Mouse (Mus musculus) thymus, postnatal 0 days (tissue): ENCODE results near the gene Gm20388. TPM values are rescaled to one million over a fixed set of nuclear protein-coding genes. Genes with fewer than 3 reads are reported as not detected.
"Not testable (repeated sequence)": the region's sequence is repeated elsewhere in the genome, so short reads cannot be mapped to it uniquely, and the experiment has no call there.

Experiments
- DNase-seq: peaks from one replicate; pipeline ENCODE4 v3.0.0-alpha.2; 2015; ENCODE audit warnings: low spot score
- polyA plus RNA-seq: library from polyadenylated mRNA; unstranded; fragments of >200 nt; fragmentation: Nextera tagmentation; extraction: Ambion mirVana; gene quantifications from 2 replicates; pipeline ENCODE4 v1.2.1, GENCODE M21; 2015

Gene Gm20388
- polyA plus RNA-seq, 1 experiment from 2014 or later, result not detected

DNA sequence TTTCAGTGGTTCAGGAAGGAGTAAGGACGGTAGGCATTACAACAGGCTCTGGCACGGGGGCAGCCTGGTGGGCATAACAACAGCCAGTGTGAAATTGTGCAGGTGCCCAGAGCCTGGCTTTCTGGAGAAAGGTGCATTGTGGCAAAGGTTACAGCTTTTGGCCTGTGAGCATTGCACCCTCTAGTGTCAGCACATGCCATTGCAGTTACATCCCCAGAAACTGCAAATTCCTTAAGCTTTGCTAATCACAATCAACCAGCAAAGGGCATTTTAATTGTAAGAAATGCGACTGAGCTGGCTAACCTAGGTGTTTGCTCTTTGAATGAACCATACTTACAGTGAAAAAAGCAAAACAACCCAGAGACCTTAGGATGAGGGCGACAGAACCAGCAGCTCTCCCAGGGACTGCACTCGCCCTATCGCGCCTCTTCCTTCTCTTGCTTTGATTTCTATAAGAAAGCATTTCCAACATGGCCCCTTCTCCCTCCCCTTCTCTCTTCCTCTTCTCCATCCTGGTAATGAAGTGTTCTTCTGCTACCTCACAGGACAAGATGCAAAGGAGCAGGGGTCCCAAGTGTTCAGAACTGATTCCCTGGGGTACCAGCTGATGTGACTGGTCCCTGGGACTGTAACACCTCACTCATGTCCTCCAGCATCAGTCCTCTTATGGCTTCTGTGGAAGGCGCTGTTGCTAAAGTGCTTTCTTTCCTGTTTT, 3717.8 kb downstream of the Gm20388 start:
- peak; percentile 57 for DNase-seq

DNA sequence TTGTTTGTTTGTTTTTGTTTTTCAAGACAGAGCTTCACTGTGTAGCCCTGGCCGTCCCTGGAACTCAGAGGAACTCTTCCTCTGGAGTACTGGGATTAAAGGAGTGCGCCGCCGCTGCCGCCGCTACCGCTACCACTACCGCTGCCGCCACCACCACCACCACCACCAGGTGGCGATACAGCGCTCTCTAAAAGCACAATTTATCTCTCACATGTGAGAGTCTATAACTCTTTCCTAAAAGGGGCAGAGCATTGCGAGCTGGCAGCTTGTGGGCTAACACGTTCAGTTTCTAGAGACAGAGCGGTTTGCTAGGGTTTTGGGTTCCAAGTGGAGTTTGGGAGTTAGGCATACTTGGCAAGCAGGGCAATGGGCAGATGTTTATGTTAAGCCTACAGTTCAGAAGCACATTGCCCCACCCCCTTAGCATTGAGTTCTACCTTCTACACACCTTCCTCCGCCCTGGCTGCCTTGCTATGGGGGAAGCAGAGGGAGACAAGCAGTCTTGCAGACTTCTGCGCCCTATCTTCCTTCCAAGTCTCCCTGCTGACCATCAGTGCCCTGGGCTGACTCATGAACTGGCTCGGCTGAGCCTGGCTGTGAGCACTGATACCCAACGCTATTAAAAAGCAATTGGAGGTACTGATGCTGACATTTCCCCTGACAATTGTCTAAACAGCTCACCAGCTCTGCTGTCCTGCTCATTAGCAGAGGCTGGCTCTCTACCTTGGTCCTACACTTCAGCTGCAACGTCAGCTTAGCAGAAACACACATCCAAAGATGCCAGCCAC, 3718.5 kb downstream of the Gm20388 start:
- DNase-seq, result peak; percentile 59

DNA sequence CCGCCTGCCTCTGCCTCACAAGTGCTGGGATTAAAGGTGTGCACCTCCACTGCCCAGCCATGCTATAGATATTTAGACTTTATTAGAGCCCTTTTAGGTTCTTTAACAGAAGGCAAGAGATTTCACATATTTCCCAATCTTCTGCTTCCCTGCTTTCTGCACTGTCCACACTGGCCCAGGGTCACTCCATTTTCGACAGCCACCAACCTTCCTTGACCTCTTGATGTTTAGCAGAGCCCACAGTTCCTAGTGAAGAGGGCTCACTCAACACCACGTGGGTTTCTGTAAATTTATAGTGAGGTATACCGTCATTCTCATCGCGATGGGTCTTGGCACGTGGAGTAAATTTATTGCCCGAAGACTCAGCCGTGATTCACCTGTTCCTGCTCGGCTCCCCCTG, 3719.4 kb downstream of the Gm20388 start:
- DNase-seq, result no peak

DNA sequence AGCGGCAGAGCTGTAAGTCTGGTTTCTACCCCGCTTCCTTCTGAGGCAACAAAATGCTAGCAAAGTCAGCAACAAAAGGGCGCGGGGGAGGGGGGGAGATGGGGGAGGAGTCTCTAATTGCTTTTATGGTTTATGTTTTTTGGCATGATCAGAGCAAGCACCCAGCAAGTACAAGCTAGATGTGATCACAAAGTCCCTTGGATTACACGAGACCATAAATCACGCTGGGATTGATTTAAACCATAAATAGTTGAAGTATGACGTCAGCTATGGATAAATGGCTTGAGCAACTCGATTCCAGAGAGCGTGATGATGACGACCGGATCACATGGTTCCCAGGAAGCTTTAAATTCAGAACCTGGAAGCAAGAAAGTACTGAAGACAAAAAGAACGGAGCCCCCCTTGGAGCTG, 3720.2 kb downstream of the Gm20388 start:
- DNase-seq, result no peak

DNA sequence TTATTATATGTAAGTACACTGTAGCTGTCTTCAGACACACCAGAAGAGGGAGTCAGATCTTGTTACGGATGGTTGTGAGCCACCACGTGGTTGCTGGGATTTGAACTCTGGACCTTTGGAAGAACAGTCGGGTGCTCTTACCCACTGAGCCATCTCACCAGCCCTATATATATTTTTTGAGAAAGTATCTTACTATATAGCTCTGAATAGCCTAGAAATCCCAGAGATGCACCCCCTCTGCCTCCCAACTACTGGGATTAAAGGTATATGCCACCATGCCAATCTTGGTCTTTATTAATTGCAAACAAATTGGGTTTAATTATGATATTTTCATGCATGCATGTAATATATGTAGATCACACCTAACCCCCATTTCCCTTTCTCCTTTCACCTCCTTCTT, 3721.1 kb downstream of the Gm20388 start:
- not testable (repeated sequence) for DNase-seq

DNA sequence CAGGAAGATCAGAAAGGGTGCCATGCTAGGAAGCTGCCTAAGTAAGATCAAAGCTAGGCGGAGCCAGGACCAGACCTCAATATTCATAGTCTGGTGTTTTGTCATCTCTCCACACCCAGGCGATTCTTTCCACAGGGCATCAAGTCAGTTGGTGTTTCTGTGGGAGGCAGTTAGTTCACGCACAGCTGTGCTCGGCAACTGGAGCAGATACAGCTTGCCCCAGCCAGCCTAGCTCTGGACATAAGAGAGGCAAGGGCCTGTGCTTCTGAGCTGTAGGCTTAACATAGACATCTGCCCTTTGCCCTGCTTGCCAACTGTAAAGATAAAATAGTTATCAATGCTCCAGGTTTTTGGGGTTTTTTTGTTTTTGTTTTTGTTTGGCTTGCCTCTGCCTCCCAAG, 3721.6 kb downstream of the Gm20388 start:
- DNase-seq, result no peak

DNA sequence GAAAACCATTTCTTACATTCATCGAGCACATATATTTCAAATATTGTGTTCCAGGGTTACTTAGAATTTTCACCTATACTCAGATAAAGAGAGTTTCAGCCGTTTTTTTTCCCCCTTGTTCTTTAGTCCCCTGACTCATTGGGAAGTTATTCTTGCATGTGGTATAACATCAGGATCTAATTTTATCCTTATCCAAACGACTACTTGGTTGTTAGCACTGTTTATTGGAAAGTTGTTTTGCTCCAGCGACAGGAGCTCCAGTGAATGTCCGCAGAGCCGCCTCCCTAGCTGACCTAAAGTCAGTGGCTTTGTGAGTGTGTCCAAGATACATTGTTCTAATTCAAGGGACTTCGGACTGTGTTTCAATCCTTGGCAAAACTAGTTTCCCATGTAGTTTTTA, 3723.2 kb downstream of the Gm20388 start:
- no peak for DNase-seq

DNA sequence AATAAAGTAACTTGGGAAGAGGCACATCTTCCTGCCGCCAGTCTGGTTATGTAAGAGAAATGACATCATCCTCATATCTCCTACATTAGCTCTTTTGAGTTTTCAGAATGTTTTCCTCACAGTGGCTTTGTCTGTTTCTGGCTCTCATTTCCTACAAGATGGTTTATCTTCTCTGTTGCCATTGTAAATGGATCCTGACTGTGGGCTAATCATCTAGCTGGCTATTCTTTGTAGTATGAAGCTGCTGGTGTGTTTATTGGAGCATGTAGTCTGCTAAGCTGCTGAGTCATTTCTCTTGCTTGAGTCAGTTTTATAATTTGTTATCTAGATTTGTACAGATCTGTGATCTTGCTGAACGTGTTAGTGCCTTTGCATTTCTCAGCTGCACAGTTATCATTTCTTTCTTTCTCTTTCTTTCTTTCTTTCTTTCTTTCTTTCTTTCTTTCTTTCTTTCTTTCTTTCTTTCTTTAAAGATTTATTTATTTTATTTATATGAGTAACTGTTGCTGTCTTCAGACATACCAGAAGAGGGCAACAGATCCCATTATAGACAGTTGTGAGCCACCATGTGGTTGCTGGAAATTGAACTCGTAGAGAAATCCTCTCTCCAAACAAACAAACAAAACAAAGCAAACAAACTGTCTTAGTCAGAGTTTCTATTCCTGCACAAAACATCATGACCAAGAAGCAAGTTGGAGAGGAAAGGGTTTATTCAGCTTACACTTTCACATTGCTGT, 3723.9 kb downstream of the Gm20388 start:
- no peak for DNase-seq

DNA sequence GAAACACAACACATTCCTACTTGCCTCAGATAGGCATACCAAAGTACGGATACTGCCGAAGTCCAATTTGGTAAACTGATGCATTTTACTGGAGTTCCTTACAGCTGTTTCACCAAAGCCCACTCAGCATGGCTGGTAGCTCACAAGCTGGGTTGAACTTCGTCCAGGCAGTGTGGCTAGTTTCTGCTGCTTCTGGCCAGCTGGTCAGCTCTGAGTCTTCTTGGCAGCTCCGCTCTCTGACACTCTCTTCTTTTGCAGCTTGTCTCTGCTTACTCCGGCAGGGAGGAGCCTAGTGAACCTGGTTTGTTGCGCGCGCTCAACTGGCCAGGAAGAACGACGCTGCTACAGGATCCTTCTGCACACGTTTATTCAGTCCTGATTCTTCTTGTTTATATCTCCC, 3725.0 kb downstream of the Gm20388 start:
- no peak for DNase-seq

DNA sequence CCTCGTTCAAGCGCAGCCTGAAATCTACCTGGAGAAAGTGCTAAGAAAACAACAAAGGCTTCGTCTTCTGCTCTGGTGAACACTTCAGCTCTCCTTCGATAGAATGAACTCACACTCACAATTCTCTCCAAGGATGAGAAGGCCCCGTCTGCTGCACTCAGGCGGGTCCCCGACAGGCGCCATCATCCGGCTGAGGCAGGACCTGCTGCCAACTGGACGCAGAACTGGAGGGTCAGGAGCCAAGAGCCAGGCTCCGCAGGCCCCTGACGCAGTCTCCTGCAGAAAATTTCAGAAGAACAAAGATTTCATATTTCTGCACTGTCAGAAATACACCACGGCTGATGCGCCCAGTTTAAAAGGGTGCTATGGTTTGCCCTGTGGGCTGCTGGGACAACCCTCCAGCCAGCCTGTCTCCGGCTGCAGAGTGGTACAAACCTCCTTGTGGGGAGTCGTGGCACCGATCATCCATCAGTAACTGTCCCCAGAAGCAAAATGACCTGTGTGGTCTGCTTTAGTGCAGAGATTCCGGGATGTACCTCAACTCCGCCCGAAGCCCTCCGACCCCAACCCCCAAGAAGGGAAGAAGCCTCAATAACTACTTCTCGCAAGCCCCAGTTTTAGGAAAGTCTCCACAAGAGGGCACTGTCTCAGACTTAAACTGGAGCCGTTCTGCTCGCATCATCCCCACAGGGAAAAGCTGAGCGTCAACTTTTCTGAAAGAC, 3732.8 kb downstream of the Gm20388 start:
- peak; percentile 43 for DNase-seq

DNA sequence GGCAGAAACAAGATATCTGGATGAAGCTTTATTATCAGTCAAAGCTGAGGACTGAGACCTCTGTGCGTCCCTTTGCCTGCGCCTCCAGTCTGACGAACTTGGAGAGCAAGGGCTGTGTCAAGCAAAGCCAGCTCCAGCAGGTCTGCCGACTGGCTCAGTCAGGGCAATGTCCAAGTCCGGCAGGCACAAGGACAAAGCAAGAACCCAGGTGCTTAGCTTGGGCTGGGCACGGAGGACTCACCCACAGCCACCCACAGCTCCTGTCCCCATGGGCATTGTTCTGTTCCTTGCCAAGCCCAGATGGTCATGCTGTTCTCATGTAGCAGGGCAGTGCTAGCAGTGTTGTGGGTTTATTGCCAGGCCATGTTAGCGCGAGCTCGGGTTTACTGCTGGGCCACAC, 3734.6 kb downstream of the Gm20388 start:
- DNase-seq, result no peak

DNA sequence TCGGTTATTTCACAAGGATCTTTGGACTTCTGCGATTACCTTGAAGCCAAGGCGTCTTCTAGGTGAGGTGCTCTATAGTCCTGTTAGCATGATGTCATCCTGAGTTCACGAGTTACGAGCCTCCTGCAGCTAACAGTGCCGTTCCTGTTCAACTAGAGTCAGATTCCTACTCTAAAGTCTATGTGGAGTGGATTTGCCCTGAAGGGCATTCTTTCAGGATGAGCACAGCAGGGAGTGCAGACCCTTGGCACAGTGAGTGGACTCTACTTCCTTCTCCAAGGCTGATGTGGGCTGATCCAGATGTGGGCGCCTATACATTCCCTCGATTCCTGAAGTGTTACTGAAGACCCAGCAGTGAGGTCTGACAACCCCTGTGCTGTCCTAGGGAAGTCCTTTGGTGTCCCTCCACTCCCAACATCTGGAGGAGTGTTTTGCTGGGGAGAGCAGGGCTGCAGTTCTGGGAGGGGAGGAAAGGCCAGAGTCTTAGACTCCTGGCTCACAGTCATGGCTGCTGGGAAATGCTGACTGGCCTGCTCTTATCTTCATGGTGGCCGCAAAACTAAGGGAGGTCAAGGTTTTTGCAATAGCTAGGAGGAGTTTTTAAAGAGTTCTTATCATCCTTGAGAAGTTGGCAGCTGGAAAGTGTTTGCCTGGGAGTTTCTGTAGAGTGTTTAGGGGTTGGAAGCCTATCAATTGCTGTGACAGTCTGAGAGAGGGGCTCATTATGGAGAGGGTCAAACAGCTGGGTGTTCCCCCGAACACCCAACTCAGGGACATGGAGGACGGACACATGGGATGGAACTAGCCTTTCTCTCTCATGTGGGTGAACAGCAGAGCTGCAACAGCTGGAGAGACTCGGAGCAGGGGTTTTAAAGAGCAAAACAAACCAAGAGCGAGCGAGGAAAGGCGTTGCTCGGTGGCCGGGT, 3737.9 kb downstream of the Gm20388 start:
- no peak for DNase-seq

DNA sequence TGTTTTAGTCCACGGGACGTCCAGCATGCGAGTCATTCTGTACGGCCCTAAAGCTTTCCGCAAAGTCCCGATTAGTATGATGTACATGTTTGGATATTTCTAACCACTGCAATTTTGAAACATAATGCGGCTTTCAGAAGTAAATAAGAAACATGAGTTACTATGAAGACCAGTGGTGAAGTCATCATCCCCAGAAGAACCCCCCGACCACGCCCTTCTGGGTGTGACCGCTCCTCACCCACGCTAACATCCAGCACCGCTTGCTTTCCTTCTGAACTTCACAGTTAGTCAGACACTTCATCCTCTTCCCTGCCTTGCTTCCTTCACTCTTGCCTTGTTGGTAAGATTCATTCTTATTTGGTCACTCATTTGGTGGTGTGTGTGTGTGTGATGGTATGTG, 3738.8 kb downstream of the Gm20388 start:
- DNase-seq, result no peak

DNA sequence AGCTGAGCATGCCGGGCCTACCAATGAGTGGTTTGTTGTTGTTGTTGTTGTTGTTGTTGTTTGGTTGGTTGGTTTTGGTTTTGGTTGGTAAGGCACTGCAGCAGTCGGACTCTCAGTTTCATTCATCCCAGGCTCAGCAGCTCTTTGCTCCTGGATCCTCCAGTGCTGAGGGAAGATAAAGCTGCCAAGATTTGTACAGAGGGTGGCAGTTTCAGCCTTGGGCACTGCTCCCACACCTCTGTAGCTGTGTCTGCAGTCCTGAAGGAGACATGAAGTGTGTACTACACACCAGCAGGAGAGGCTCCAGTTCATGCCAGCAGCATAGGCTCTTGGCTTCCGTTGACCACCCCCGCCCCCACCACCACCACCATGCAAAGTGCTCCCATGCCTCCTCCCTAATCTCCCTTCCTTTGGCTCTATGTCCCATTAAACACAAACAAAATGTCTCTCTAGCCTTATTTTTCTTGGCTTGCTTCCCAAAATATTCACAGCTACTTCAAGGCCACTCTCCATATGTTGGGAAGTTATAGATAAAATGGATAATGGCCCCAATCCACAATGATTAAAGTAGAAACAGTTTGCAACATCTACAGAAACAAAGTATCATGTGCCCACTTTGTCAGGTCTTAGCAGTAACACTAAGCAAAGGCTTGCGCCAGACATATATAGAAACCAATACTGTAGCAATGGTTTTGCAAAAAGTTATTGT, 3740.9 kb downstream of the Gm20388 start:
- DNase-seq, result no peak

DNA sequence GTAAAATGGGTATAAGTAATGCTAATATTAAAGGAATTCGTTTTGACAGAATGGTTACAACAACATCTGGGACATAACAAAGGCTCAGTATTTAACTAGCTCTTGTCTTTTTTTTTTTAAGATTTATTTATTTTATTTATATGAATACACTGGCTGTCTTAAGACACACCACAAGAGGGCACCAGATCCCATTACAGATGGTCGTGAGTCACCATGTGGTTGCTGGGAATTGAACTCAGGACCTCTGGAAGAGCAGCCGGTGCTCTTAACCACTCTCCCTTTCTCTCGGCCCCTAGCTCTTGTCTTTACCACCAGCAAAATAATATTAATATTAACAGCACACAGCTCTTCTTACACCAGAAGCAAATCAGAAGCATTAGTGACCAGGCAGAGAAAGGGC, 3742.0 kb downstream of the Gm20388 start:
- DNase-seq, result no peak

DNA sequence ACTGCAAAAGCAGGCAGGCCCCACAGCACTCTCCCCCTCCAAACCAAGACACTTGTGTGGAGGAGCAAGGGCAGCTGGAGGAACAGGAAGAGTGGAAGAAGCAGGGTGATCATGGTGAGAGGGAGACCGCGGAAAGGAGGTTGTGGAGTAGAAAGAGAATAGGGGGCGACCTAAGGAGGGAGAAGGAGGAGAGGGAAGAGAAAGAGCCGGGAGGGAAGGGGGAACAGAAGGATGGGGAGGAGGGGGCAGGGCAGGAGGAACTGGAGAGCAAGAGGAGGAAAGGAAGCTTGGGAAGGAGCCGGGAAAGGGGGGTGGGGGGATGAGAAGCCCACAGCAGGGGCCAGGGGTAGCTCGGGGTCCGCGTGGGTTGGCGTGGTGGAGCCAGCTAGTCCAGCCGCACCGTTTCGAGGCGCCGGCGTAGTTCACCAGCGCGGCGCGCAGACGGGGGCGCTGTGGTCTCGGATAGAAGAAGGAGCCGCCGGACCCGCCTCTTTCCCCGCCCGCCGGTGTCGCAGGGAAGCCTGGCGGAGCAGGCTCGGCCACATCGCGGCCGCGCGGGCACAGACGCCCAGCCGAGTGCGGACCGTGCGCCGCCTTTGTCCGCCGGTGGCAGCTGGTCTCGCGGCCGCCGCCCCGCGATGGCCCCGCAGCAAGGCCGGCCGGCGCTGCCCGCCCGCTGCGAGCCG, 3742.8 kb downstream of the Gm20388 start, which contains the start of gene Rhou:
Gene Rhou (plus strand): TSS at position 622 of the 686 bp plus-strand sequence.
- peak; percentile 58 for DNase-seq

DNA sequence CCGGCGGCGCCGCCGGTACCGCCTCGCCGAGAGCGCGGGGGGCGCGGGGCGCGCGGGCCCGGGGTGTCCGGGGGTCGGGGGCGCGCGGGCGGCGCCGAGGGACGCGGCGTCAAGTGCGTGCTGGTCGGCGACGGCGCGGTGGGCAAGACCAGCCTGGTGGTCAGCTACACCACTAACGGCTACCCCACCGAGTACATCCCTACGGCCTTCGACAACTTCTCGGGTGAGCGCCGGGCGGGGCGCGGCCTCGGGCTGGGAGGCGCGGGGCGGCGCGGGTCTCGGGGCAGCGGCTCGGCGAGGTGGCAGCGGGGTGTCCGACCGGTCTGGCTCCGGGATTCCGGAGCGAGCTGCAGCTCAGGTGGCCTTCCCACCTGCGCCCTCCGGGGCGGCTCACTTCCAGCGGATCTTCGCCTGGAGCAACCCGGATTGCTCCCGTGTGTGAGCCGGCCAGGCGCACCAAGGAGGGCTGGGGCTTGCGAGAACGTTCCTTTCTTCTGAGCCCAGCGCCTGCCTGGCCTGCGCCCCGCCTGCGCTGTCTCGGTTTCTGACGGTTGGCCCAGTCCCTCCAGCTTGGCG, 3743.4 kb downstream of the Gm20388 start:
- DNase-seq, result no peak

DNA sequence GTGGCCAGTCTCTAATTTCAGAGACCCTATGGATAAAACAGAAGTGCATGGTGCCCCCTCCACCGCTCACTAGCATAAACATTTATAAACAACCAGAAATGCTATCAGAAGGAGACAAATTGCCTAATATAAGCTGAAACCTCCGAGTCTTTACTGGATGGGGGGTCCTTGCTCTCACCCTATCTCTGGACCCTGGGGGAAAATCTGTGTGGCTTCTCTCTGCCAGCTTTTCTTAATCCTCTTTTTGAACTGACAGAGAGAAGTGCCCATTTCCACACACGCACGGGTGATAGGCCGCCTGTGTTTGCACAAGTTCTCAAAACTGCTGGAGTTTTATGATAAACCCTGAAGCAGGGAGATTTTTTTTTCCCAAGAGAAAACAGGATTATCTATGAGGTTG, 3744.1 kb downstream of the Gm20388 start:
- no peak for DNase-seq

DNA sequence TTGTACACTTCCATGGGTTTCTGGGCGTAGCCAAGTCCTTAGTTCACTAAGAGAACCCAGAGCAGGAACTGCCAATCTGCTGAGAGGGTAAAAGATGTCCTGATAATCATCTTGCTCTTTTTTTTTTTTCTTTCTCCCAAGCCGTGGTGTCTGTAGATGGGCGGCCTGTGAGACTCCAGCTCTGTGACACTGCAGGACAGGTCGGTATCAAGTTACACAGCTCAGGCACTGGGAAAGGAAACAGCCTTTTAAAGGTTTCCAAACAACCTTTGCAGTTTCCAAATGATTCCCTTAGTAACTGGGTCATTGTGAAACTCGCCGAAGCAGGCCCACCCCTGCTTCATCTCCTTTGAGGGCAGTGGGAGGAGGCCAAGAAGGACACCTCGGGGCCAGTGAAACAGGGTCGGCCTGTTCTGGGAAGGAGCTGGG, 3744.7 kb downstream of the Gm20388 start:
- DNase-seq, result no peak
